In the genomic region with DNA sequence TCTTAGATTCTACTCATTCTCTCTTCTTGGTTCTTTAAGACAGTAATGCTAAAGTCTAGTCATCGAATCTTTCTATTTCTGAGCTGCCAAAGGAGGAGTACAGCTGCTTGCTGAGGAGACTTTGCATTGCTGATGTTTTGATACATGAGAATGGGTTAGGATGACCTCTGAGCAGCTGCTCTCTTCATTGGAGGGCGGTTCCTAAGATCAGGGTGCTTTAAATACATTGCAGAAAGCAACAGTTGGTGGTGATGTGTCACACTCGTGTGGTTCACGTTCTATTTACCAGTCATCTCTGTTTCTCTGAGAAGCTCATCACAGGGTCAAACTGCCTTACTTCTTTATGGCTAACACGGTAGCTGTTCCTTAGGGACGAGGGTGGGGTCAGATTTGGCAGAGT, we compare ENCODE assay signal across 21 mouse cellular contexts. TPM values are rescaled to one million over a fixed set of nuclear protein-coding genes. Genes with fewer than 3 reads are reported as not detected.
A peak's percentile ranks its signal among the peaks of the same experiment; 100 is the strongest.
DNase-seq lines count a peak whose midpoint lies in the region; ATAC-seq and TF ChIP-seq lines count a peak whose summit lies in the region.
"Had no signal": no experiment of that assay in that cellular context is flagged by ENCODE, and none has a peak within 500 bp of the region (broad histone marks: within the 10 kb centered on the region; RNA-seq: fewer than 3 reads in every experiment).

No protein-coding gene starts in this region.

- peaks cover 6% of the 10 kb centered on the region; the same call in 1 of the 2 replicates for H3K36me3 ChIP-seq in limb, embryonic 14.5 days (ENCODE audit: control insufficient read depth, insufficient read depth, low read length)
- H3K36me3 ChIP-seq in limb, embryonic 10.5 days: peaks cover 15% of the 10 kb centered on the region; the same call in 1 of the 2 replicates
- H3K36me3 ChIP-seq in hindbrain, embryonic 14.5 days (replicated peaks; ENCODE audit: control insufficient read depth, insufficient read depth): peaks cover 24% of the 10 kb centered on the region
- 0 out of 2 replicates have a peak, but pooled peaks cover 2% of the 10 kb centered on the region for H3K36me3 ChIP-seq in kidney, embryonic 16.5 days (ENCODE audit: insufficient read depth, low read length)

- WGBS in limb, embryonic 14.5 days: 76% methylated on average over 6 of the region's 6 CpGs
- 87% methylated on average over 6 of the region's 6 CpGs for WGBS in limb, embryonic 10.5 days
- 84% methylated on average over 6 of the region's 6 CpGs for WGBS in hindbrain, embryonic 14.5 days
- 47% methylated on average over 6 of the region's 6 CpGs for WGBS in kidney, embryonic 16.5 days

- H3K27me3 ChIP-seq in limb, embryonic 14.5 days (ENCODE audit: control insufficient read depth, insufficient read depth, low read length): no peaks in the 10 kb centered on the region
- no peaks in the 10 kb centered on the region for H3K27me3 ChIP-seq in limb, embryonic 10.5 days (ENCODE audit: low read depth, poor library complexity, severe bottlenecking)
- no peaks in the 10 kb centered on the region for H3K27me3 ChIP-seq in hindbrain, embryonic 14.5 days (ENCODE audit: control insufficient read depth, insufficient read depth, low read length)
- no peaks in the 10 kb centered on the region for H3K27me3 ChIP-seq in kidney, embryonic 16.5 days (ENCODE audit: insufficient read depth, low read length)
- H3K27me3 ChIP-seq: heart, embryonic 15.5 days; hindbrain, embryonic 13.5 days; neural tube, embryonic 13.5 days; Patski had no signal

- H3K4me3 ChIP-seq in limb, embryonic 14.5 days (replicated peaks; ENCODE audit: low read length): no peak overlapping the region
- no peak overlapping the region for H3K4me3 ChIP-seq in limb, embryonic 10.5 days
- no peak overlapping the region for H3K4me3 ChIP-seq in hindbrain, embryonic 14.5 days (replicated peaks; ENCODE audit: low read length)
- H3K4me3 ChIP-seq in kidney, embryonic 16.5 days (ENCODE audit: low read length): no peak overlapping the region
- H3K4me3 ChIP-seq: erythroblast, embryonic 14.5 days; heart, adult 2 months; heart, embryonic 15.5 days; hindbrain, embryonic 13.5 days; midbrain, embryonic 10.5 days; neural tube, embryonic 13.5 days had no signal

- H3K4me2 ChIP-seq in limb, embryonic 14.5 days (replicated peaks; ENCODE audit: low read depth, low read length, severe bottlenecking): no peak overlapping the region
- H3K4me2 ChIP-seq in hindbrain, embryonic 14.5 days (replicated peaks): no peak overlapping the region
- no peak overlapping the region for H3K4me2 ChIP-seq in kidney, embryonic 16.5 days (replicated peaks; ENCODE audit: low read depth, low read length)
- H3K4me2 ChIP-seq: heart, embryonic 15.5 days; hindbrain, embryonic 13.5 days; neural tube, embryonic 13.5 days had no signal

- no peak overlapping the region for H3K9ac ChIP-seq in limb, embryonic 14.5 days (ENCODE audit: low read depth, low read length, severe bottlenecking)
- no peak overlapping the region for H3K9ac ChIP-seq in hindbrain, embryonic 14.5 days
- H3K9ac ChIP-seq in kidney, embryonic 16.5 days (replicated peaks; ENCODE audit: low read length): no peak overlapping the region
- H3K9ac ChIP-seq: heart, embryonic 15.5 days; hindbrain, embryonic 13.5 days; neural tube, embryonic 13.5 days had no signal

- TF ChIP-seq POLR2A in limb, embryonic 14.5 days (IDR thresholded peaks at IDR 0.05; ENCODE audit: borderline replicate concordance, extremely low read depth, insufficient read depth, insufficient read length): no peak

- peak; percentile 20 for DNase-seq in limb, embryonic 14.5 days (ENCODE audit: low spot score)
- no peak for DNase-seq in limb, embryonic 10.5 days (ENCODE audit: low spot score)
- DNase-seq in ES-CJ7 (ENCODE audit: low read depth, low spot score): peak; percentile 26
- peak; percentile 54 for DNase-seq in ZHBTc4 (ENCODE audit: low read depth, low spot score)
- peak; percentile 32 for DNase-seq in gastrocnemius, postnatal 25 days
- DNase-seq in hindbrain, embryonic 14.5 days (ENCODE audit: low spot score): no peak
- DNase-seq: adrenal gland, postnatal 14 days; cerebellum, adult 11-12 months; kidney, adult 9 months; liver; thymus, postnatal 36 days had no signal

- H3K9me3 ChIP-seq in limb, embryonic 14.5 days (ENCODE audit: control insufficient read depth, low read length): no peaks in the 10 kb centered on the region
- H3K9me3 ChIP-seq in limb, embryonic 10.5 days (replicated peaks): no peaks in the 10 kb centered on the region
- no peaks in the 10 kb centered on the region for H3K9me3 ChIP-seq in hindbrain, embryonic 14.5 days (ENCODE audit: control insufficient read depth, low read length)
- H3K9me3 ChIP-seq in kidney, embryonic 16.5 days (ENCODE audit: low read length): no peaks in the 10 kb centered on the region
- H3K9me3 ChIP-seq: heart, embryonic 15.5 days; hindbrain, embryonic 13.5 days; midbrain, embryonic 10.5 days; neural tube, embryonic 13.5 days had no signal

- H3K27ac ChIP-seq in limb, embryonic 14.5 days (replicated peaks; ENCODE audit: low read depth, low read length): no peak overlapping the region
- no peak overlapping the region for H3K27ac ChIP-seq in limb, embryonic 10.5 days
- no peak overlapping the region for H3K27ac ChIP-seq in hindbrain, embryonic 14.5 days
- no peak overlapping the region for H3K27ac ChIP-seq in kidney, embryonic 16.5 days (ENCODE audit: low read length)
- H3K27ac ChIP-seq: heart, adult 2 months; heart, embryonic 15.5 days; hindbrain, embryonic 13.5 days; macrophage; midbrain, embryonic 10.5 days; neural tube, embryonic 13.5 days had no signal

- no peaks in the 10 kb centered on the region for H3K4me1 ChIP-seq in limb, embryonic 14.5 days (ENCODE audit: control insufficient read depth, insufficient read depth, low read length)
- H3K4me1 ChIP-seq in limb, embryonic 10.5 days: peaks cover 6% of the 10 kb centered on the region
- H3K4me1 ChIP-seq in hindbrain, embryonic 14.5 days (replicated peaks; ENCODE audit: control insufficient read depth, insufficient read depth, low read length): no peaks in the 10 kb centered on the region
- peaks cover 11% of the 10 kb centered on the region for H3K4me1 ChIP-seq in kidney, embryonic 16.5 days (ENCODE audit: insufficient read depth, low read length)
- H3K4me1 ChIP-seq: heart, embryonic 15.5 days; hindbrain, embryonic 13.5 days; midbrain, embryonic 10.5 days; neural tube, embryonic 13.5 days had no signal

- peak; percentile 73 for ATAC-seq in limb, embryonic 14.5 days (ENCODE audit: low FRiP score, low read depth)
- no peak for ATAC-seq in hindbrain, embryonic 14.5 days (ENCODE audit: low FRiP score)
- ATAC-seq in kidney, embryonic 16.5 days (ENCODE audit: low FRiP score, low TSS enrichment): no peak
- ATAC-seq: forebrain, embryonic 14.5 days; Patski had no signal

RNA-seq across cellular contexts. Expression of gene Dis3l2, which starts 54.5 kb away (rescaled TPM):
- 22.2 and 23.8 TPM in 2 replicates for polyA plus RNA-seq in limb, embryonic 14.5 days (2012; rRNA removed)
- 24.4 and 26.9 TPM in 2 replicates for polyA plus RNA-seq in limb, embryonic 14.5 days (2014; fragmentation: Nextera tagmentation; extraction: Ambion mirVana)
- polyA plus RNA-seq in limb, embryonic 10.5 days (2016; fragmentation: Nextera tagmentation; extraction: Ambion mirVana): 27.1 and 34.7 TPM in 2 replicates
- 1 to 10 TPM; 9.6 to 9.8 TPM for total RNA-seq in gastrocnemius, postnatal 25 days (2021)
- polyA plus RNA-seq in hindbrain, embryonic 14.5 days (2014; fragmentation: Nextera tagmentation; extraction: Ambion mirVana): 38.5 and 38.9 TPM in 2 replicates
- polyA plus RNA-seq in kidney, embryonic 16.5 days (2015; fragmentation: Nextera tagmentation; extraction: Ambion mirVana): 30.8 and 33.1 TPM in 2 replicates

Comparison
In these comparisons a context has a peak if more than half of its experiments do, and no peak if none do; other contexts are left out.
1. DNase-seq: peak in limb, embryonic 14.5 days (single experiment), ES-CJ7 (single experiment), ZHBTc4 (single experiment) and gastrocnemius, postnatal 25 days (single experiment); none in limb, embryonic 10.5 days (single experiment) and hindbrain, embryonic 14.5 days (single experiment).